Mouse (Mus musculus) liver, adult 2 months (tissue): ENCODE measurements at regions not wholly inside any gene's neighbourhood (a gene's known extent, or its start where the extent isn't known, plus 50 kb on each side); places are given as distances from the start of the nearest gene placed in this dataset.

Experiments used
- DNase-seq: peaks from one replicate; pipeline ENCODE4 v3.0.0-alpha.2; 2011; ENCODE audit warnings: low read depth, low spot score; ENCODE audit errors: extremely low read depth
- H3K27ac ChIP-seq: fragments of 200-500 bp; replicated peaks from 2 replicates; pipeline ENCODE4 v1.5.1; 2012; ENCODE audit warnings: low read depth, mild to moderate bottlenecking, control low read depth, inconsistent platforms, low read length; ENCODE audit not compliant: insufficient read depth
- H3K27me3 ChIP-seq: fragments of 200-500 bp; 2 replicates; pipeline ENCODE4 v1.6.1; 2012; ENCODE audit warnings: mild to moderate bottlenecking, moderate library complexity, low read length, inconsistent platforms; ENCODE audit not compliant: control insufficient read depth, insufficient read depth
- H3K36me3 ChIP-seq: fragments of 200-500 bp; 2 replicates; pipeline ENCODE4 v1.6.1; 2012; ENCODE audit warnings: low read length, inconsistent platforms; ENCODE audit not compliant: control insufficient read depth, insufficient read depth
- H3K4me1 ChIP-seq: fragments of 200-500 bp; 2 replicates; pipeline ENCODE4 v1.6.1; 2011; ENCODE audit warnings: low read length; ENCODE audit not compliant: control insufficient read depth, insufficient read depth
- H3K4me3 ChIP-seq: fragments of 200-500 bp; 2 replicates; pipeline ENCODE4 v1.5.1; 2011; ENCODE audit warnings: low read depth, mild to moderate bottlenecking, control low read depth, low read length, moderate library complexity; ENCODE audit not compliant: insufficient read depth
- H3K79me2 ChIP-seq: fragments of 200-500 bp; 2 replicates; pipeline ENCODE4 v1.6.1; 2012; ENCODE audit warnings: inconsistent platforms, mild to moderate bottlenecking, low read length, moderate library complexity; ENCODE audit not compliant: control insufficient read depth, insufficient read depth
- H3K9ac ChIP-seq: fragments of 200-500 bp; 2 replicates; pipeline ENCODE4 v1.6.1; 2012; ENCODE audit warnings: low read depth, mild to moderate bottlenecking, control low read depth, inconsistent platforms, low read length
- CTCF ChIP-seq: fragments of 200-500 bp; IDR thresholded peaks from 2 replicates; pipeline ENCODE4 v1.5.1; 2011; ENCODE audit warnings: low read depth, low read length, control low read depth
- POLR2A ChIP-seq: fragments of 200-500 bp; IDR thresholded peaks from 2 replicates; pipeline ENCODE4 v1.6.1; 2011; ENCODE audit warnings: low read length, control low read depth; ENCODE audit not compliant: insufficient read depth; ENCODE audit errors: extremely low read depth
- WGBS: fragments of 180-500 bp; shearing (Covaris S2); methylation state at CpG from one replicate; pipeline ENCODE4 v1.1.7; 2018; 5-methylcytosine and 5-hydroxymethylcytosine counted together

GRCm38 (mm10) chr3:50916305-50916854, 307.9 kb upstream of the Noct start:
- no peak for DNase-seq
- 75% methylated on average over 5 of the region's 5 CpGs for WGBS
- H3K79me2 ChIP-seq, result no peaks in the 10 kb centered on the region
- H3K4me1 ChIP-seq, result no peaks in the 10 kb centered on the region
- H3K4me3 ChIP-seq, result no peak overlapping the region
- TF ChIP-seq CTCF (no peak), POLR2A (no peak)
- no peak overlapping the region for H3K27ac ChIP-seq
- no peaks in the 10 kb centered on the region for H3K27me3 ChIP-seq
- no peaks in the 10 kb centered on the region for H3K36me3 ChIP-seq
- no peak overlapping the region for H3K9ac ChIP-seq

- Histone ChIP-seq H3K27me3 (no peaks in the 10 kb centered on the region), H3K4me1 (no peaks in the 10 kb centered on the region), H3K27ac (no peak overlapping the region), H3K9ac (no peak overlapping the region), H3K4me3 (no peak overlapping the region), H3K36me3 (no peaks in the 10 kb centered on the region), H3K79me2 (no peaks in the 10 kb centered on the region)
- TF ChIP-seq CTCF (no peak), POLR2A (no peak)
- WGBS, result 90% methylated on average over 10 of the region's 10 CpGs
- no peak for DNase-seq
These were observed 301.9 kb upstream of the Noct start for GRCm38 (mm10) chr3:50922347-50922746.

GRCm38 (mm10) chr3:50922832-50923231, 301.4 kb upstream of the Noct start:
- Histone ChIP-seq H3K36me3 (no peaks in the 10 kb centered on the region), H3K79me2 (no peaks in the 10 kb centered on the region), H3K27me3 (no peaks in the 10 kb centered on the region), H3K27ac (no peak overlapping the region), H3K9ac (no peak overlapping the region), H3K4me3 (no peak overlapping the region), H3K4me1 (no peaks in the 10 kb centered on the region)
- no peak for TF ChIP-seq POLR2A
- TF ChIP-seq CTCF, result no peak
- 86% methylated on average over 5 of the region's 5 CpGs for WGBS
- no peak for DNase-seq

- Histone ChIP-seq H3K4me3 (no peak overlapping the region), H3K9ac (no peak overlapping the region), H3K27me3 (no peaks in the 10 kb centered on the region), H3K36me3 (no peaks in the 10 kb centered on the region), H3K79me2 (no peaks in the 10 kb centered on the region), H3K27ac (no peak overlapping the region), H3K4me1 (no peaks in the 10 kb centered on the region)
- TF ChIP-seq CTCF, result no peak
- TF ChIP-seq POLR2A, result no peak
- WGBS, result 85% methylated on average over 7 of the region's 7 CpGs
- no peak for DNase-seq
These were observed 300.9 kb upstream of the Noct start for GRCm38 (mm10) chr3:50923327-50923726.

GRCm38 (mm10) chr3:50927318-50927717, 296.9 kb upstream of the Noct start:
- no peak for DNase-seq
- Histone ChIP-seq H3K4me1 (peaks cover 2% of the 10 kb centered on the region; the same call in 1 of the 2 replicates), H3K27me3 (no peaks in the 10 kb centered on the region), H3K9ac (no peak overlapping the region), H3K27ac (no peak overlapping the region), H3K4me3 (no peak overlapping the region), H3K36me3 (no peaks in the 10 kb centered on the region), H3K79me2 (no peaks in the 10 kb centered on the region)
- no peak for TF ChIP-seq POLR2A
- no peak for TF ChIP-seq CTCF
- 88% methylated on average over 4 of the region's 4 CpGs for WGBS

GRCm38 (mm10) chr3:50929013-50929412, 295.2 kb upstream of the Noct start:
- Histone ChIP-seq H3K36me3 (no peaks in the 10 kb centered on the region), H3K9ac (no peak overlapping the region), H3K4me1 (peaks cover 2% of the 10 kb centered on the region; the same call in 1 of the 2 replicates), H3K79me2 (no peaks in the 10 kb centered on the region), H3K4me3 (no peak overlapping the region), H3K27ac (no peak overlapping the region), H3K27me3 (no peaks in the 10 kb centered on the region)
- TF ChIP-seq CTCF, result no peak
- no peak for TF ChIP-seq POLR2A
- DNase-seq, result no peak
- WGBS, result 91% methylated on average over 1 of the region's 1 CpGs
